Mouse (Mus musculus) spleen, adult 2 months (tissue): Measurements from ENCODE around the gene Aqp6.

Experiments
- CTCF ChIP-seq: fragments of 200-500 bp; IDR thresholded peaks from 2 replicates; pipeline ENCODE4 v1.5.1; 2011; ENCODE audit warnings: mild to moderate bottlenecking, inconsistent platforms; ENCODE audit not compliant: insufficient read depth, insufficient read length, insufficient replicate concordance; ENCODE audit errors: extremely low read depth
- POLR2A ChIP-seq: fragments of 200-500 bp; IDR thresholded peaks from 2 replicates; pipeline ENCODE4 v1.6.1; 2011; ENCODE audit warnings: low read depth, low read length, inconsistent platforms

DNA sequence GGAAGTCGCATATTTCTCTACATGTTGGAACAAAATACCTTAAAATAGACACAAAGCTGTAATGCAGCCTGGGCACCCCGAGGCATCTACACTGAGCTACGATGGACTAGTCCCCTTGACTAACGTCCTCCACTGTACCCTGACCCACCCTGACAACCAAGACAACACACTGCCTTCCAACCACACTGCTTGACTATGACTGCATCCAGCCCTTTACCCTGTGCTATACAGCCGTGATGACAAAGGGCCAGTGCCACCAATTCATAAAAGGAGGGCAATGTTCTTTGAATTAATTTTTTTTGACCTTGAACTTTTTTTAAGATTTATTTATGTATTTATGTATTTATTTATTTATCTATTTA lies 36.9 kb downstream of the Aqp6 start:
- TF ChIP-seq CTCF = no peak
- no peak for TF ChIP-seq POLR2A
